8 mouse cellular contexts compared by ENCODE assay signal in the genomic region with DNA sequence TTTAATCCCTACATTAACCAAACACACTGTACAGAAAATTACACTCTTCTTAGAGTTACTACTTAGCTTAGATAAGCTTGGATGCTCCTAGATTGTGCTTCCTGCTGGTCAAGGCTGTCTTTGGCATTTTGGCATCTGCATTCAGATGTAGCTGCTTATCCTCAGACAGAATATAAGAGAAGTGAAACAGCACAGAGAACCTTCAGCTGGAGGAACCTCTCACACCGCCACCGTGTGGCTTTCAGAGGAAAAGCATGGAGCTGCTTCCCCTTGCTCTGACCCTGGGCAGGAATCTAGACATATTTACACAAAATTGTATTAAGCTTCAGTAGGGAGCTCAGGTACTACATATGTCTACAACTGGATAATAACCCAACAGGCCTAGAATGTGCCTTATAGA. TPM values are rescaled to one million over a fixed set of nuclear protein-coding genes. Genes with fewer than 3 reads are reported as not detected.
DNase-seq lines count a peak whose midpoint lies in the region.

No protein-coding gene starts in this region.

- peak; percentile 21 to 51 for DNase-seq in heart, postnatal 14 days
- no peak for DNase-seq in heart, adult 9 months (ENCODE audit: low spot score in 2 of 2)
- DNase-seq in 416B (ENCODE audit: low read depth) = peak; percentile 33
- DNase-seq in ZHBTc4 (ENCODE audit: low read depth, low spot score) = peak; percentile 48
- peak; percentile 68 for DNase-seq in embryo, embryonic 10.5 days (ENCODE audit: low spot score)
- DNase-seq in layer of hippocampus, postnatal 14 days (ENCODE audit: low spot score in 2 of 2) = peak; percentile 21
- peak; percentile 10 for DNase-seq in naive thymus-derived CD4-positive, alpha-beta T cell, adult 2 months (ENCODE audit: low read depth)
- DNase-seq in spleen, postnatal 14 days (ENCODE audit: low spot score in 2 of 2) = no peak

- intact Hi-C loops in heart, postnatal 14 days (cut with DNase I) = no loop called here

RNA-seq across cellular contexts. Expression of gene Gm2431, which starts 2.6 kb away (rescaled TPM):
- not detected for total RNA-seq in heart, postnatal 14 days (2021)
- not detected for total RNA-seq in layer of hippocampus, postnatal 14 days (2021)

RNA-seq across cellular contexts. Expression of gene Gm40460, which starts 14.6 kb away (rescaled TPM):
- total RNA-seq in heart, postnatal 14 days (2021) = not detected
- not detected for total RNA-seq in layer of hippocampus, postnatal 14 days (2021)

RNA-seq across cellular contexts. Expression of gene Gm4559, which starts 18.6 kb away (rescaled TPM):
- total RNA-seq in heart, postnatal 14 days (2021) = not detected
- not detected for total RNA-seq in layer of hippocampus, postnatal 14 days (2021)

RNA-seq across cellular contexts. Expression of gene Krtap5-5, which starts 25.7 kb away (rescaled TPM):
- not detected for total RNA-seq in heart, postnatal 14 days (2021)
- total RNA-seq in layer of hippocampus, postnatal 14 days (2021) = not detected

RNA-seq across cellular contexts. Expression of gene Krtap5-1, which starts 41.4 kb away (rescaled TPM):
- not detected for total RNA-seq in heart, postnatal 14 days (2021)
- not detected for total RNA-seq in layer of hippocampus, postnatal 14 days (2021)

Comparison
In these comparisons a context has a peak if more than half of its experiments do, and no peak if none do; other contexts are left out.
1. DNase-seq: peak in heart, postnatal 14 days (2 of 2), 416B (single experiment), ZHBTc4 (single experiment), embryo, embryonic 10.5 days (single experiment), layer of hippocampus, postnatal 14 days (2 of 2) and naive thymus-derived CD4-positive, alpha-beta T cell, adult 2 months (single experiment); none in heart, adult 9 months (0 of 2) and spleen, postnatal 14 days (0 of 2).